Mouse (Mus musculus) hematopoietic stem cell, adult 5-6 weeks (primary cell): ENCODE data around the gene Prmt2. TPM values are rescaled to one million over a fixed set of nuclear protein-coding genes. Genes with fewer than 3 reads are reported as not detected.
A peak's percentile ranks its signal among the peaks of the same experiment; 100 is the strongest.

ENCODE experiments used
- ATAC-seq, 2 experiments: fragments of 125-278 bp in 1 of 2; replicated peaks in 1 of 2; 2 replicates each; pipeline ENCODE4 v1.8.0; 2016 to 2017; ENCODE audit warnings: inconsistent platforms in 2 of 2, mild to moderate bottlenecking in 2 of 2, moderate number of reproducible peaks in 2 of 2, low read depth in 1 of 2, moderate TSS enrichment in 1 of 2; ENCODE audit not compliant: low FRiP score in 2 of 2, poor library complexity in 2 of 2, severe bottlenecking in 2 of 2, insufficient read depth in 1 of 2, low TSS enrichment in 1 of 2
- total RNA-seq: library from RNA; stranded (forward); fragments of 172-1452, 232-1000 nt; gene quantifications from 2 replicates; pipeline ENCODE4 v1.2.3, GENCODE M21; 2017

The Prmt2 gene
- total RNA-seq, 1 experiment from 2014 or later = 4.2 TPM

DNA sequence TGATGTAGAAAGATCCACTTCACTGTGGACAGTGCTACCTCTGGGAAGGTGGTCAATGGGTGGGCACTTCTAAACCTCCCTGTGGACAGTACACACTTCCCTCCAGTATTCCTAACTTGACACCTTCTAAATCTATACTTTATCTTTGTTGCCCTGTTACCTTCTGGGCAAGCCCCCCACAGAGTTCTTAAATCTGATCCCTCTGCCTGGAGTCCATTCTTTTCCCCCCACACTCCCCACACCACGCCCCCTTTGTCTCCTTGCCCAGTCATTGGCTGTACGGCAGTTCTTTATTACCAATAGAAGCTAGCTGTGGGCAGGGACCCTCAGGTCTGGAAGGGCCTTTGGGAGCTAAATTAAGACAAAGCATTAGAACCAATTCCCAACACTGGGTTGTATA lies 7.4 kb upstream of the Prmt2 start:
- ATAC-seq = no peak

DNA sequence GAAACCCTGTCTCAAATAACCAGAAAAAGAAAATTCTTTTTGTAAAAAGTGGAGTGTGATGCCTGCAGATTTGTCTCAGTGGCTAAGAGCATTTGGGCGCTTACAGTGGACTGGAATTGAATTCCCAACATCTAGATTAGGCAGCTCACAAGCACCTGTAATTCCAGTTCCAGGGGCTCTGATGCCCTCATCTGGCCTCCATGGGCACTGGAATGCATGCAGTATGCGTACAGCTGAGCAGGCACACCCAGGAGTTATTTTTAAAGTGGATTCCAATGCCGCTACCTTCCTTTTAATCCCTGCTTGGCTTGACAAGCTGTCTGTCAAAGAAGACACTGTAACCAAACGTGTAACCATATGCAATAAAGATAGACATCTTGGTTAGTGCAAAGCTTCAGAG lies 1.7 kb upstream of the Prmt2 start:
- no peak for ATAC-seq

DNA sequence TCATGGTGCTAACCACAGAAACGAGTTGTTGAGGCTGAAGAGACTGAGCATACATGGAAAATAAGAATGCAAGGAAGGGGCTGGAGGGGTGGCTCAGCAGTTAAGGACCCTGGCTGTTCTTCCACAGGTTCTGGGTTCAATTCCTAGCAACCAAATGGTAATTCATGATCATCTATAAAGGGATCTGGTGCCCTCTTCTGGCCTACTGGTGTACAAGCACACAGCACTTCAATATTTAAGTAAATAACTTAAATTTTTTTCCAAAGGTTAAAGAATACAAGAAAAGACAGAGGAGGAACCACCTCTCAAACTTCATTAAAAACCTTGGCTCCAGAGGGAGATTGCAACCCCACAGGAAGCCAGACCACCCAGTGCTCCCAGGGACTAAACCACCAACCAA lies 8.0 kb downstream of the Prmt2 start:
- no peak for ATAC-seq

DNA sequence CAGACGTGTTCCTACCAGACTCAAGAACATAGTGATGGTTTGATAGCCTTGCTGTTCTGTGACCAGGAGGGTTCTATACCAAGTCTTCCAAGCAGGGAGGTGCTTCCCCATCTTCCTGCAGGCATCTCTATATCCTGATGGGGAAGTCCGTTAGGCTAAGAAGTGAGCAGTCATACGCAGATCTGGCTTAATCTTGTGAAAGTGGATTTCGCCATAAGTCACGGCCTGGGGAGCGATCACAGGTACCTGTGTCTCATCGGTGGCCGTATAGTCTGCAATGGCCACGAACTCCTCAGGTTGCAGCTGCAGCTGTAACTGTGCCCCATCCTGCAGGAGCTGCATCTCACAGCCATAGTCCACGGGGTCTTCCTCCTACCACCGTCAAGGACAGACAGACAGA lies 11.7 kb downstream of the Prmt2 start:
- no peak for ATAC-seq

DNA sequence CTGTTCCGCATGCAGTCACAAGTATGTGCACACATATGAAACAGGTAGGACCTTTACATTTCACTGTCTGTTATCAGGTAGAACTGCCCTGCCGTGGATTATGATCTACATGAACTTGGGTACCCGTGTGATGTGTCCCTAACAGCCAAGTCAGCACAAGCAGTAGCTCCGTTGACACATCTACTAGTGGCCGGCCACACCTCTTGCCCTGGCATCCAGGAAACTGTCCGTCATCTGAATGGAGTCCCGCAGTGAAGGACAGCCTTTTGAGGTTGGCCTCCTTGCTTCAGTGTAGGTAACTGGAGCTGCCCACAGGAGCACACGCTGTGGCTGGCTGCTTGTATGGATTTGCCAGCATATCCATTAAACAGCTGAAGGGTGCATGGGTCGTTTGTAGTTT lies 19.4 kb downstream of the Prmt2 start:
- no peak for ATAC-seq

DNA sequence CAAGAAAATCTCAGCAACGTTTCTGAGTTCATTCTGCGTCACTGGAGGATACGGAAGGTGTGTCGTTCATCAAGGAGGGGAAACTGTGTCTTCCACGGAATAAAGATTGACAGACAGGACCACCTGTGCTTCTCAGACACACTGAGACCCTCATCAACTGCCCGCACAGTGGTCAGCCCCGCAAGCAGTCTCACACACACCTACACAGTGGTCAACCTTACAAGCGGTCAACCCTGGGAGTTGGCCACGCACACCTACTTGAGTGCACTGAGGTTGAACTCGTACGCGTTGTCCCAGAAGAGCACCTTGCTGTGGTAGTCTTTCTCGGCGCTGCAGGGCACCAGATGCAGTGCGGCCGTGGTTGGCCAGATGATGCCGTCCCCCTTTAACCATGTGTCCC lies 20.6 kb downstream of the Prmt2 start:
- ATAC-seq = no peak

DNA sequence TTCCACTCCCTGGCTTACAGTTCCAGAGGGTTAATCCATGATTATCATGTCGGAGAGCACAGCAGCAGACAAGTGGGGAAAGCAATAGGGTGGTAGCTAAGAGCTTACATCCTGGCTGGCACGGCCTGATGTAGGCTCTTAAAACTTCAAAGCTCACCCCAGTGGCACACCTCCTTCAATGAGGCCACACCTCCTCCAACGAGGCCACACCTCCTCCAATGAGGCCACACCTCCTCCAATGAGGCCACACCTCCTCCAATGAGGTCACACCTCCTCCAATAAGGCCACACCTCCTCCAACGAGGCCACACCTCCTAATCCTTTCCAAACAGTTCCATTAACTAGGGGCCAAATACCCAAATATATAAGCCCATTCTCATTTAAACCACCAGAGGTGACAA lies 23.5 kb downstream of the Prmt2 start:
- ATAC-seq = no peak

DNA sequence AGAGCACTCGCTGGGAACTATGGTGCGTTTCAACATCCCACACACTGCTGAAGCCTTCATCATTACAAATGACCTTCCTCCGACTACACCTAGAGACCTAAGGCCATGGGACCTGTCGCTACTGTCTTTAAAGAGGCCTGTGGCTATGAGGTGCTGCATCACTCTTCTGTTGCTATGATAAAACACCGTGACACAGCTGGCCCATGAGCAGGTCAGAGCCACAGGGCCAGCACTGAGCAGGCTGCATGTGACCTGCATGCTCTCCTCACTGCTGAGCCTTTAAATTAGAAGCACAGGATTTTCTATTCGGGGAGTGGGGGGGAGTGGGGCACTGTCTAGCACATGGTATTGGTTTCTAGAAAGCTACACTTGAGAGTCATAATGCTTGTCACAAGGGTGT lies 25.5 kb downstream of the Prmt2 start:
- ATAC-seq = no peak

DNA sequence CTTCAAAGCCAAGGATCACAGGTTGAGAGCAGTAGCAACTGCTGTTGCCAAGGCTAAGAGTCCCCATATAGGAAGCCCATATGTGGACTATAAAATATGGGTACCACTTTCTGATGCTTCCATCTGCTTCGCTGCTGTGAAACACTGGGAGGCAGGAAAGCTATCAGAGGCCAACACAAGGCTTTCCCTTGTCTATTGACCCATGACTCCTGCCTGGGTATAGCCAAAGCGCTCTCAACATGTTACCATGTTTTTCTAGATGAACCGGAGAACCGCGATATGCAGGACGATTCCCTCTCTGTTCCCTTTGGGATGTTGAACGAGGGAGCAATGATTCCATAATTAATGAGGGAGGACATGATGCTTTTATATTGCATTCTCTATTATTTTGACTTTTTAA lies 26.9 kb downstream of the Prmt2 start:
- no peak for ATAC-seq

DNA sequence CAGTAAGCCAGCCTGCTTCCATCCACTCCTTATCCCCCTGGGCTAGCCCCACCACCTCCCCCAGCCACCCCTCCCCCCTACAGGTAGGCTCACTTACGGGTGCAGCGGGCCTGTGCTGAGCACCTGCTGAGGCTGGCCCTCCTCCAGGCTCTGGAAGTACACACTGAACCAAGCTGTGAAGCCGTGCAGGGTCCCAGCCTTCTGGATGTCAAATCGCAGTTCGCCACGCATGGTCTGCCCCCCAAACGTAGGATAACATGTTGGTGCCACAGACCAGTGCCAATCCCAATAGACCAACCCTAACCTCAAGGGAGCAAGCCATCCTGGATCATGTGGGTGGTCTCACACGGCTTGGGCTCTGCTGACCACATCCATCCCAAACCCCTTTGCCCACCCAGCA lies 28.4 kb downstream of the Prmt2 start:
- ATAC-seq = no peak

DNA sequence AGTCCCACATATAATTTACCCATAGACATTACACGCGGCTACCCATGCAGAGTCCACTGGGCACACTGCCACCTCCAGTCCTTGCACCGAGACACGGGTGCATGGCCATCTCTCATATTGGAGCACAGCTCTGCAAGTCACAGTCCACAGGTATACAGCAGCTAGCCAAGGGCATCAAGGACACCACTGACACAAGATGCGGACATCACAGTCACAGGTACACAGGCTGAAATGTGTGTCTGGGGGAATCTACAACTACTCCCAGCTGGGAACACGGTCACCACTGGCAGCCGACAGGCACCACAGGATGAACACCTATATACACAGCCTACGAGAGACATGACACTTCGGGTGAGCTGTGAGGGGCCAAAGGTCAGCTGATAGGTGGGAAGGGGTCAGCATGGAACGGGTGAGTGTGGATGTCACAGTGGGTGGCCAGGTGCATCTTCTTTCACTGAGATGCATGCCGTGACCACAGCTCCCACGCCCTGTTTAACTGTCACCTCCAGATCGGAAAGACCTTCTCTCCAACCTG lies 30.3 kb downstream of the Prmt2 start:
- ATAC-seq = no peak

DNA sequence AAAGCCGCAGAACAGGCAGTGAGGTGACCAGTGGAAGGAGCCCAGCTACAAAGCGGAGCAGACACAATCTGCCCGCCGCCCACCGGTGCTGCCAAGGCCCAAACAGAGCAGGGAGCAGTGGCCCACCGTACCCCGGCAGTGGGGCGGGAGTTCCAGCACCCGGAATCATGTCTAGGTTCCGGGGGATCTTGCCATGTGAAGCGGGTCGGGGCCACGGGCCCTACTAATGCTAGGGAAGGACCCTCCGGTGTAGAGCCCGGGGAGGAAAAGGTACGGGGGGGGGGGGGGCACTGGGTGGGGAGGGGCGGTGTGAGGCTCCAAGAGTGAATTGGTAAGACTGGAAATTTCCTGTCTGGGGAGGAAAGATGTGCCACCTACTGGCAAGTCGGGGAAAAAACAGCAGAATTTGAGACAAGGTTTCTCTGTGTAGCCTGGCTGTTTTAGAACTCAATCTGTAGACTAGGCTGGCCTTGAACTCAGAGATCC lies 33.8 kb downstream of the Prmt2 start:
- ATAC-seq = peak in 1 of 2 experiments; percentile 46; a peak in 1 of 4 replicates

DNA sequence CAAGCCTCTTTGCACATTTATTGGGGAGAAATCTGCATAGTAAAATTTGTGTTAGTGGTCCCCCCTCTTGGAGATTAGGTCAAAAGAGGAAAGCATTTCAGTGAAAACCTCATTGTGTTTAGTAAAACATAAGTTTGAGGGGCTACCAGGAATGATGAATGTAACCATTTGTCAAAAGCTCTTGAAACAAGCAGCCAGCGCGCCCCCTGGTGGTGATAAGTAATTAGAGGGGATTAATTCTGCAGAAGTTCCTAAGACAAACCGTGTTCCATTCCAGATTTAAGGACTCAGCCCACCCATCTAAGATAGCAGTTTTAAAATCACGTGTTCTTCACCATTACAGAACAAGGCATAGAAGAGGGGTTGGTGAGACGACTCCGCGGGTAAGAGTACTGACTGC lies 35.7 kb downstream of the Prmt2 start:
- no peak for ATAC-seq

DNA sequence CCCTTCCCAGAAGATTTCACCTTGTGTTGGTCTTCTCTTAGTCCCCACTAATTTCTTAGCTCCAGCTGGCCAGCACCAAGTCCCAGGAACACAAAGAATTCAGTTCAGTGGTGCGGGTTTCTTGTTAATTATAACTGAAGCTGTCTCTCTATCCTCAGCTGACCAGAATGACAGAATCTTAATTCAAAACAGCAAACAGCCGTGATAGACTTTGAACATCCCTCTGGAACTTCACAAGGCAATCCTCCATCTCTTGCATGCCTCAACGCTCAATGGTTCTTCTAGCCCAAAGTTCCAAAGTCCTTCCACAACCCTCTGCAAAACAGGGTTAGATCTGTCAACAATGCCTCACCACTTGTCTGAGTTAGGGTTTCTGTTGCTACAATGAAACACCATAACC lies 36.2 kb downstream of the Prmt2 start:
- no peak for ATAC-seq

DNA sequence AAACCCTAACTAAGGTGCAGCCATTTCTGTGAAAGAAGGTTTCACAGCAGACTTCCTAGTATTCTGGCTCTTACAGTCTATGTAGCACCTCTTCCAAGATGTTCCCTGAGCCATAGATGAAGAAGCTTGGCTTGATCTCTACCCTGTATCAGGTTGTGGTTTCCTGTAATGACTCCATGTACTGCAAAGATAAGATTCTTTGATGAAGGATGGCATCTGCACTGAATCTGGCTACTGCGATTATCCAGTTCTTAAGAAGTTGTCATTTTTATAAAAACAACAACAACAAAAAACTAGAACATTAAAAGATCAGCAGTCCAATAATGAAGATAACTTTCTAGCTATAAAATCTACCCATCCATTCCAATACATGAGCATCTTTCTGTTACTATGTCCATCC lies 49.7 kb downstream of the Prmt2 start:
- no peak for ATAC-seq

DNA sequence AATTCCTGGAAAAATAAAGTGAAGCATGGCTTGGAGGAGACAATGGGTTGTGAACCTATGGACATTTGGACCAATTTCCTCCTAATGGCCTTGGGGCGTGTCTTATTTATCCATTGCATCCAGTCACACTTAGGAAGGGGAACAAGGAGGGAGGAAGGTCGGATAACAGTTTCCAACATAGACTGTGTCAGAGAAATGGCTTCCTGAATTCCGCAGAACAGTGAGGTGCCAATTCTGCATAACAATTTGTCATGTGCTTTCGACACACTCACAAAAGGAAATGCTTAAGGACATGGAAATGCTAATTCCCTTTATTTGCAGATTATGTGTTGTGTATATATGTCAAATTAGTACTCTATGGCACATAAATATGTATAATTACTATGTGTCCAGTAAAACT lies 52.4 kb downstream of the Prmt2 start:
- no peak for ATAC-seq

DNA sequence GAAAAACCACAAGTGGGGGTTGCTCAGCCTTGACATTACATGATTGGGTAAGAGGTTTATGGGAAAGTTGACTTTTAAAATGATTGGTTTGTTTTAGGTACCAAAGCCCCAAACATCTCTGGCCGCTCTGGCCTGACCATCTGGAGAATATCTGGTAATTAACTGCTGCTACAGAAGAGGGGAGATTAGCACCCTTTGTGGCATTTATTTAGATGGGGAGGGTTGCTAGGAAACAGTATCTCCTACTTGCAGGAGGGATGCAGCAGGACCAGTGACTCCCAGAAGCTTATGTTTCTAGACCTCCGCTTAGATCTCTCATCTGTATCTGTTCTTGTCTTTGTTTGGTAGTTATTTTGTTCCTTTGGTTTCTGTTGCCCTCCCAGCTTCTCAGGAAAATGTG lies 62.8 kb downstream of the Prmt2 start:
- ATAC-seq = no peak

DNA sequence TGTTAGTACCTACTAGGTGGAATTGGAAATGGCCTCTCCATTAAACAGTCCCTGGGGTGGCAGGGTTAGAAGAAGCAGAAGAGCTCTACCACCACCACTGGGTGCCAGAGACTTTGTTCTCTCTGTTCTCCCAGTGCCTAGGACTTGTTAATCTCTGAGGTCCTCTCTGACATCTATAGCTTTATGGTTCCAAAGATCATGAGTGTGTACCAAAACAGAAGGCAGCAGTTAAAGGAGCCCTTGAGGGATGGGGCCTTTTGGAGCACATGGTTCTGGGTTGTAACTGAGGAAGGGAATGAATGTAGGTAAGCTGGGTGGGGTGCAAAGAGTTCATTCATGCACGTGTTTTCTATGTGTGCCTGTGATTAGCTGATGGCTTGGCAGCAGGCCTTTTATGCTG lies 79.7 kb downstream of the Prmt2 start:
- no peak for ATAC-seq

DNA sequence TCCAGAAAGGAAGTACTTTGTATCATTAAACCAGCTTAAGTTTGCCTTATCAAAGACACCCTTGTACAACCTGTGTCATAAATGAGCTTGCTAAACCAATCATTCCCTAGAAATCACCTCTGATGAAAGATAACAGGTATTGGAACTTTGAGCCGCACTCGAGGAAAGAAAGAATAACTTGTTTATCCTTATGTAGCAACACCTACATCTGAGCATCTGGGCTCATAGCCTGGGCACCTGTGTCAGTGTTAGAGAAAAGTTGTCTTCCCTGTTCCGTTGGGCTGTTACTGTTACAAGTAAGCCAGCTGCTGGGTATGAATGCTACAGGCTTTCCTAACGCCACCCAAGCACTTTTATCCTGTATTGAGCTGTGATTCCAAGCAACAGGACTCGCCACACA lies 80.1 kb downstream of the Prmt2 start:
- no peak for ATAC-seq
